In genomic region chr7:127508291-127508690, GRCm38 (mm10) we compare ENCODE assay signal across 16 mouse cellular contexts.
"Had no signal": no experiment of that assay in that cellular context is flagged by ENCODE, and none has a peak within 500 bp of the region (broad histone marks: within the 10 kb centered on the region; RNA-seq: fewer than 3 reads in every experiment).

No protein-coding gene starts in this region.

- H3K4me3 ChIP-seq: neural tube, embryonic 13.5 days; neural tube, embryonic 15.5 days; stomach, embryonic 15.5 days had no signal

- H3K27me3 ChIP-seq: neural tube, embryonic 13.5 days; neural tube, embryonic 15.5 days; stomach, embryonic 15.5 days had no signal

- H3K9me3 ChIP-seq: neural tube, embryonic 13.5 days; neural tube, embryonic 15.5 days; stomach, embryonic 15.5 days had no signal

- H3K36me3 ChIP-seq: neural tube, embryonic 13.5 days; neural tube, embryonic 15.5 days; stomach, embryonic 15.5 days had no signal

- H3K9ac ChIP-seq: neural tube, embryonic 13.5 days; neural tube, embryonic 15.5 days; stomach, embryonic 15.5 days had no signal

- DNase-seq: retina, postnatal 1 day; right cerebral cortex, adult 18-20 months; right cerebral cortex, postnatal 14 days; right cerebral cortex, postnatal 25 days; right cerebral cortex, postnatal 4 days; spleen, adult 18-20 months; thymus, adult 18-20 months; thymus, adult 2 months; thymus, postnatal 14 days; thymus, postnatal 25 days; thymus, postnatal 36 days; thymus, postnatal 4 days had no signal

- H3K27ac ChIP-seq: neural tube, embryonic 13.5 days; neural tube, embryonic 15.5 days; stomach, embryonic 15.5 days; stomach, postnatal 0 days had no signal

- H3K4me2 ChIP-seq: neural tube, embryonic 13.5 days; neural tube, embryonic 15.5 days; stomach, embryonic 15.5 days had no signal

- H3K4me1 ChIP-seq: stomach, embryonic 15.5 days had no signal
